Mouse (Mus musculus) cortical plate, adult 2 months (tissue): Measurements from ENCODE around the gene Snapc4.

Experiments used
- CTCF ChIP-seq: fragments of 200-500 bp; IDR thresholded peaks from 2 replicates; pipeline ENCODE4 v1.5.1; 2011; ENCODE audit warnings: mild to moderate bottlenecking, control low read depth, low read length; ENCODE audit not compliant: insufficient read depth; ENCODE audit errors: extremely low read depth
- POLR2A ChIP-seq: fragments of 200-500 bp; IDR thresholded peaks from 2 replicates; pipeline ENCODE4 v1.6.1; 2011; ENCODE audit warnings: mild to moderate bottlenecking, low read length, control low read depth; ENCODE audit not compliant: insufficient read depth; ENCODE audit errors: extremely low read depth

- no peak for TF ChIP-seq CTCF
- TF ChIP-seq POLR2A = no peak
Measured at GRCm38 (mm10) chr2:26388682-26389153, 8.3 kb upstream of the Snapc4 start.
